Mouse (Mus musculus): ENCODE data around the gene Casz1. TPM values are rescaled to one million over a fixed set of nuclear protein-coding genes. Genes with fewer than 3 reads are reported as not detected.

Gene Casz1
- total RNA-seq, 2 experiments from 2014 or later, result 1.1 to 1.3 TPM

- DNase-seq (ENCODE audit: low spot score in 2 of 2), result no peak
These were observed 124.1 kb downstream of the Casz1 start for GRCm38 (mm10) chr4:148928316-148928715.

GRCm38 (mm10) chr4:148928876-148929275 lies 124.6 kb downstream of the Casz1 start:
- no peak for DNase-seq (ENCODE audit: low spot score in 2 of 2)

GRCm38 (mm10) chr4:148930721-148931229 lies 126.5 kb downstream of the Casz1 start:
- no peak for DNase-seq (ENCODE audit: low spot score in 2 of 2)

GRCm38 (mm10) chr4:148933109-148933508 lies 128.9 kb downstream of the Casz1 start:
- DNase-seq (ENCODE audit: low spot score in 2 of 2), result no peak

GRCm38 (mm10) chr4:148935211-148935610 lies 131.0 kb downstream of the Casz1 start:
- DNase-seq (ENCODE audit: low spot score in 2 of 2), result peak; percentile 51 to 63

- no peak for DNase-seq (ENCODE audit: low spot score in 2 of 2)
These were observed 131.9 kb downstream of the Casz1 start for GRCm38 (mm10) chr4:148936111-148936510.

GRCm38 (mm10) chr4:148936727-148937126 lies 132.5 kb downstream of the Casz1 start:
- DNase-seq (ENCODE audit: low spot score in 2 of 2), result no peak

GRCm38 (mm10) chr4:148938546-148938945 lies 134.3 kb downstream of the Casz1 start:
- no peak for DNase-seq (ENCODE audit: low spot score in 2 of 2)

GRCm38 (mm10) chr4:148940674-148941211 lies 136.5 kb downstream of the Casz1 start:
- peak; percentile 40 to 64 for DNase-seq (ENCODE audit: low spot score in 2 of 2)

- no peak for DNase-seq (ENCODE audit: low spot score in 2 of 2)
These were observed 137.1 kb downstream of the Casz1 start for GRCm38 (mm10) chr4:148941321-148941720.

GRCm38 (mm10) chr4:148943099-148943498 lies 138.9 kb downstream of the Casz1 start:
- DNase-seq (ENCODE audit: low spot score in 2 of 2), result no peak

GRCm38 (mm10) chr4:148945476-148945881 lies 141.2 kb downstream of the Casz1 start:
- DNase-seq (ENCODE audit: low spot score in 2 of 2), result peak; percentile 49 to 66

- DNase-seq (ENCODE audit: low spot score in 2 of 2), result no peak
These were observed 141.8 kb downstream of the Casz1 start for GRCm38 (mm10) chr4:148946071-148946470.

GRCm38 (mm10) chr4:148947833-148948388 lies 143.7 kb downstream of the Casz1 start:
- no peak for DNase-seq (ENCODE audit: low spot score in 2 of 2)

GRCm38 (mm10) chr4:148950487-148950886 lies 146.3 kb downstream of the Casz1 start:
- DNase-seq (ENCODE audit: low spot score in 2 of 2), result no peak

- peak; percentile 81 to 82 for DNase-seq (ENCODE audit: low spot score in 2 of 2)
These were observed 146.9 kb downstream of the Casz1 start for GRCm38 (mm10) chr4:148950932-148951650.

GRCm38 (mm10) chr4:148951821-148952291 lies 147.6 kb downstream of the Casz1 start:
- DNase-seq (ENCODE audit: low spot score in 2 of 2), result peak; percentile 35 to 56

GRCm38 (mm10) chr4:148952328-148953222 lies 148.3 kb downstream of the Casz1 start:
- DNase-seq (ENCODE audit: low spot score in 2 of 2), result peak; percentile 33 to 37

- DNase-seq (ENCODE audit: low spot score in 2 of 2), result no peak
These were observed 151.0 kb downstream of the Casz1 start for GRCm38 (mm10) chr4:148955131-148955813.

- DNase-seq (ENCODE audit: low spot score in 2 of 2), result no peak
These were observed 155.8 kb downstream of the Casz1 start for GRCm38 (mm10) chr4:148960011-148960410.

- no peak for DNase-seq (ENCODE audit: low spot score in 2 of 2)
These were observed 156.9 kb downstream of the Casz1 start for GRCm38 (mm10) chr4:148961081-148961480.
